Mouse (Mus musculus) inflammation-experienced regulatory T-cells, adult 6 months (primary cell): ENCODE measurements around the gene Gpr179. TPM values are rescaled to one million over a fixed set of nuclear protein-coding genes. Genes with fewer than 3 reads are reported as not detected.

ENCODE experiments used
- ATAC-seq: one replicate; pipeline ENCODE4 v1.8.0; 2017
- polyA plus RNA-seq, 3 experiments: library from polyadenylated mRNA; unstranded; fragments of 100-300 nt; shearing (Covaris generic); gene quantifications; one replicate each; pipeline ENCODE4 v1.2.1; 2017

Gene Gpr179
- polyA plus RNA-seq, 3 experiments from 2014 or later: 0.18 to 0.37 (median 0.27) TPM

- no peak for ATAC-seq
Measured at GRCm38 (mm10) chr11:97285852-97286775, 65.8 kb downstream of the Gpr179 start.

GRCm38 (mm10) chr11:97284854-97285253 lies 67.0 kb downstream of the Gpr179 start:
- ATAC-seq: no peak

GRCm38 (mm10) chr11:97282179-97282578 lies 69.7 kb downstream of the Gpr179 start:
- no peak for ATAC-seq

Other genes with a start within 250 kb of the Gpr179 start
- gene Tbx21, start 236.7 kb downstream of the Gpr179 start, polyA plus RNA-seq: 10 to 100 TPM in 1 of 3 experiments, 1 to 10 TPM in 2; 3.4 to 20.9 (median 3.6) TPM
- under 1 TPM in 2 of 3 experiments, not detected in 1; 0.21 to 0.44 TPM for gene Tbkbp1, start 200.6 kb downstream of the Gpr179 start, polyA plus RNA-seq
- gene Kpnb1, start 164.2 kb downstream of the Gpr179 start, polyA plus RNA-seq: 10 to 100 TPM; 24.7 to 41.5 (median 26.2) TPM
- 10 to 100 TPM; 23.4 to 47.0 (median 45.1) TPM for gene Npepps, start 71.4 kb downstream of the Gpr179 start, polyA plus RNA-seq
- 10 to 100 TPM; 39.1 to 45.1 (median 39.1) TPM for gene Mrpl45, start 36.4 kb downstream of the Gpr179 start, polyA plus RNA-seq
- gene Socs7, start 10.5 kb upstream of the Gpr179 start, polyA plus RNA-seq: 1 to 10 TPM; 5.9 to 8.5 (median 7.9) TPM
- gene Arhgap23, start 63.5 kb upstream of the Gpr179 start, polyA plus RNA-seq: not detected
- gene 4933428G20Rik, start 148.3 kb upstream of the Gpr179 start, polyA plus RNA-seq: not detected
- gene Srcin1, start 224.1 kb upstream of the Gpr179 start, polyA plus RNA-seq: not detected